Mouse (Mus musculus) liver (tissue): Measurements from ENCODE around the gene Tbc1d10c.

Experiments used
- DNase-seq: peaks from one replicate; pipeline ENCODE4 v3.0.0-alpha.2; 2020; ENCODE audit warnings: mixed read lengths

Tbc1d10c gene

DNA sequence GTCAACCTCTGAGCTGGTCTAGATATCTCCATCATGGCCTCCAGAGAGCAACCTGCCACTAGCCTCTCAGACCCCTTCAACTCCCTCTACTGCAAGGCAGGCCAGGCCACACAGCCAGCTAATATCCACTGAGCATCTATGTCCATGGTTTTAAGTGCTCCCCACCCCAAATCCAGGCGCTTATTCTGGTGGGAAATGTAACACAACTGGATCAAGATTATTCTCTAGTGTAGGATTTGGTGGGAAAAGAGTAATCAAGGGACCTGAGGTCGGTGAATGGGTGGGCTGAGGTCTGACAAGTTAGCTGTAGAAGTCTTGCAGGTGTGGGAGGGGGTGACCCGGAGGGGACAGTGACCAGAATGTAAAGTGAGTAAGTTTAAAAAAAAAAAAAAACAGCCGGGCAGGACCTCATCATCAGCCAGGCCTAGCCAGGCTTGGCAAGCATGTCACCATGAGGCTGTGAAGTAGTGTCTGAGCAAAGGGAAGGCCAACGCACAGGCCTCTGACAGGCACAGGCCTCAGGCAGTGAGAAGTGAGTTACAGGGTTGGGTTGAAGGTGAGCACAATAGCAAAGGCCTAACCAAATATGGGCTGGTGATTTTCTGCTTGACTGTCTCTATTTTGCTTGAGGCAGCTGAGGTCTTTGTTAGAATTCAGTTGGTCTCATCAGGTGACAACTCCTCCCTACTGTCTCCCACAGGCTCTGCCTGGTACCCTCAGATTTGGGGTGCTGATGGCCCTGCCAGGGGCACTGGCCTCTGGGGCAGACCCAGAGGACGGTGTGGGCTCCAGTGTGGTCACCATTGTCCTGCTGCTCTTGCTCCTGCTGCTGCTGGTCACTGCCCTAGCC, 35.6 kb downstream of the Tbc1d10c start:
- no peak for DNase-seq

DNA sequence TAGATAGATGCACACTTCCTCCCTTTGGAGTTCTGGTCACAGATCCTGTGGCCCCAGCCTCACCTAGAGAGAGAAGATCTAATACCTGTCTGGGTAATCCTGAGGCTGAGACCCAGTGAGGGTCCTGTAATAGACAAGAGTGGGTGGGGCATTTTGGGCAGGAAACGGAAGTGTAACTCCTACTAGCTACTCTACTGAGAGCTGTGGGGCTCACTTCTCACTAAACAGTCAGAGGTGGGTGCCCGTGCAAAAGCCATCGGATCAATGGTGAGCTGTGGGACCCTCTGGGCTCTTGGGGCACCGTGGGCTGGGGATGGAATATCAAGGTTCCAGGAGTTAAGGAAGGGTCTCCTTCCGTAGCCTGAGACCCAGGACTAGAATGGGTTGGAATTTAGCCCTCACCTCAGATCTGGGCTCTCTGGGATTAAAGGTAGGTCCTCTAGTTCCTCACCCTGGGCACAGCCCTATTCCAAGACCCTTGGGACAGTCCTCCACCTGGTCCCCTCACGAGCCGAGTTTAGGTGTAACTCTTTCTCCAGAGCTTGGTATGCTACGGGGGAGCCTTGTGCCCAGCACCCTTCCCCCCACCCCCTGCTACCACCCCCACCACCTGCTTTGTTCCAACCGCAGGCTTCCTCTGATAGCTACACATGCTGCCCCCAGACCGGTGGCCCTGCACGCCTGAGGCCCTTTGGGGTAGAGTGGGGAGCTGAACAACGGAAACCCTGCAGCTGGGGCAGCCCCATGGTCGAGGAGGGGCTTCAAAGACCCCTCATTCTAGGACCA, 36.5 kb downstream of the Tbc1d10c start:
- peak; percentile 37 for DNase-seq

DNA sequence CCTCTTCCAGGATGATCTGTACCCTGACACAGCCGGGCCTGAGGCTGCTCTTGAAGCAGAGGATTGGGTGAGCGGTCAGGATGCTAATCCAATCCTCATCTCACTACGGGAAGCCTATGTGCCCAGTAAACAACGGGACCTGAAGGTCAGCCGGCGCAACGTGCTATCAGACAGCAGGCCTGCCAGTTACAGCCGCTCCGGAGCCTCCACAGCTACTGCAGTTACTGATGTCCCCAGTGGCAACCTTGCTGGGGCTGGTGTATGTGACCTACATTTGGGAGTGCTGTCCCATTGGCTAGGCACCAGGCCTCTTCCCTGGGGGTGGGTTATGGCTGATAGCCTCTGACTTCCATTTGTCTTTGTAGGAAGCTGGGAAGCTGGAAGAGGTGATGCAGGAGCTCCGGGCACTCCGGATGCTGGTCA, 37.8 kb downstream of the Tbc1d10c start, which contains the start of gene Ptprcap:
Ptprcap (plus strand) TSS at position 373 of the 423 bp plus-strand sequence.
- DNase-seq: no peak

DNA sequence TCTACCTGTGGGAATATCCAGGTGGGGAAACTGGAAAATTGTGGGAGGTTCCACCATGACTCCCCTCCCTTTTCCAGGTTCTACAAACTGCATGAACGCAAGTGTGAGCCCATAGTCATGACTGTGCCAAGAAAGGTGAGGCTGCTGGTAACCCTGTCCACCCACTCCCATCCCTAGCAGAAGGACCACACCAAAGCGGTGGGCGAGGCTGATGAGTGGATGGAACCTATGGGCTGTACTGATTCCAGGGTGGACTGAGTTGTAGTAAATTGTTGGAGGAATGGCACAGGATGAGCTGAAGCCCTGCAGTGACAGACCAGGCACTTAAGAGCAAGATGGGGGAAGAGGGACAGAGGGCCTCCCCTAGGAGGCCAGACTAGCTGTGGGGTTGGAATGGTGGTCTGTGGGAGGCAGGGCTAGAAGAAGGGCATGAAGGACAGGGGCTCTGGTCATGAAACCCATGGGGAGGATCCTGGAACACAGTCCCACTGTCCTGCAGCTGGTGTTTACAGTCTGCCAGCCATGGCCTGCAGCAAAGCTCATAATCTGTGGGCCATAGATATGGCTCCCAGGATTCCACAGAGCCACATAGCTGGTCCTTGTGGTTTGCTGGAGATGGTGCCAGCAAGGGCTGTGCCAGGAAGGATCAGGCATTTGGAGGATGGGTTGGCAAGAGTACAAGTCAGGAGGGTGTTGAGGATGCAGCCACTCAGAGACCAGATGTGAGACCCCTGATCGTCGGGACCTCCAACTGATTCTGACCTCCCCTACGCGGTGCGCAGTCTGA, 38.4 kb downstream of the Tbc1d10c start:
- no peak for DNase-seq

DNA sequence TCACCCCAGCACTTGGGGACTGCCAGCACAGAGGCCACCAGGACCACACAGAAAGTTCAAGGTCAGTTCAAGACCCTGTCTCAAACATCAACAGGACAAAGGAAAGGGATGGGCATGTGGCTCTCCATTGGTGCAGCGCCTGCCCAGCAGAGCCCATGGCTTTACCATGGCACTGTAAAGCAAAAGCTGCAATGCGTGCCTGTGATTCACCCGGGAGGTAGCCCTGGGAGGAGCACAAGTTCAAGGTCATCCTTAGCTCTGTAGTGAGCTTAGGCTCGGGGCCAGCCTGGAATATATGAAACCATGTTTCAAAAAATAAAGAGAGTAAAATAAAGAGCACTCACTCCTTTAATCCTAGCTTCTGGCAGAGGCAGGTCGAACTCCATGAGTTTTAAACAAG, 39.2 kb downstream of the Tbc1d10c start:
- DNase-seq: no peak

DNA sequence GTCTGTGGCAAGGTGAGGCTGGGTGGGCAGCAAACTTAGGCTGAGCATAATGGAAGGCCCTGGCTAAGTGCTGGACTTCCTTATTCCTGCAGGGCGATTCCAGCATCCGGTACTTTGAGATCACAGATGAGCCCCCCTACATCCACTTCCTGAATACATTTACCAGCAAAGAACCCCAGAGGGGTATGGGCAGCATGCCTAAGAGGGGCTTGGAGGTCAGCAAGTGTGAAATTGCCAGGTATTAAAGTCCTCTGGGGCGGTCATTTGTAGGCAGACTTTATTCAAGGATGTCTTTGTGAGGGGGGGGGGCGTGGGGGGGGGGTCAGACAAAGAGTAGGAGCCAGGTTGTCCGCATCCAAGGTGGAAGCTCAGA, 39.6 kb downstream of the Tbc1d10c start:
- DNase-seq: no peak

DNA sequence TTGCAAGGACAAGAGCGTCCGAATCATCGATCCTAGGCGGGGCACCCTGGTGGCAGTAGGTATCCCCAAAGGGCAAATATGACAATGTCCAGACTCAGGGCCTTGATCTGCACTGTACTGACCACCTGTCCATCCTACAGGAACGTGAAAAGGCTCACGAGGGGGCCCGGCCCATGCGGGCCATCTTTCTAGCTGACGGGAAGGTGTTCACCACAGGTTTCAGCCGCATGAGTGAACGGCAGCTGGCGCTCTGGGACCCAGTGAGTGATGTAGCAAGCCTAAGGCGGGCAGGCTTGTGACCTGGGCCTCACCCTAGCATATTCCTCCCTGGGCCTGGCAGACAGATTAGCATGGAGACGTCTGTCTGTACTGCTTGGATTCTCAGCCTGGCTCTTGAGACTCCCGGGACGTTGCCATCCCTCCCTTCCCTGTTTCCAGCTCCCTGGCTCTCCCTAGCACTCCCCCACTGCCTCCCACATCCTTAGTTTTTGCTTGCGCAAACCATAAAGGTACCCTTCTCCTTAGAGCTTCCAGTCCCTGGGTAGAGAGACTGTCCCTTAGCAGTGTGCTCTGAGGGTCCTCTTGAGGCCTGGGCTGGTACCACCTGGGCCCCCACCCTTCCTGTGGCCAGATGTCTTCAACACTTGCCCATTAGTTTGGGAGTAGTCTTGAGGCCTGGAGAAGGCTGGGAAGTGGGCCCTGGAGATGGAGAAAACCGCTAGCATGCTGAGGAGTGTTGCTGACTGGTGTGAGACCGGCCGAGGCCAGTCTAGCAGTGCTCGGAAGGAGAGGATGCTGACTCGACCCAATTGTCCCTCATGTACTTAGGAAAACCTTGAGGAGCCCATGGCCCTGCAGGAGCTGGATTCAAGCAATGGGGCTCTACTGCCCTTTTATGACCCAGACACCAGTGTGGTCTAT, 40.3 kb downstream of the Tbc1d10c start:
- no peak for DNase-seq

DNA sequence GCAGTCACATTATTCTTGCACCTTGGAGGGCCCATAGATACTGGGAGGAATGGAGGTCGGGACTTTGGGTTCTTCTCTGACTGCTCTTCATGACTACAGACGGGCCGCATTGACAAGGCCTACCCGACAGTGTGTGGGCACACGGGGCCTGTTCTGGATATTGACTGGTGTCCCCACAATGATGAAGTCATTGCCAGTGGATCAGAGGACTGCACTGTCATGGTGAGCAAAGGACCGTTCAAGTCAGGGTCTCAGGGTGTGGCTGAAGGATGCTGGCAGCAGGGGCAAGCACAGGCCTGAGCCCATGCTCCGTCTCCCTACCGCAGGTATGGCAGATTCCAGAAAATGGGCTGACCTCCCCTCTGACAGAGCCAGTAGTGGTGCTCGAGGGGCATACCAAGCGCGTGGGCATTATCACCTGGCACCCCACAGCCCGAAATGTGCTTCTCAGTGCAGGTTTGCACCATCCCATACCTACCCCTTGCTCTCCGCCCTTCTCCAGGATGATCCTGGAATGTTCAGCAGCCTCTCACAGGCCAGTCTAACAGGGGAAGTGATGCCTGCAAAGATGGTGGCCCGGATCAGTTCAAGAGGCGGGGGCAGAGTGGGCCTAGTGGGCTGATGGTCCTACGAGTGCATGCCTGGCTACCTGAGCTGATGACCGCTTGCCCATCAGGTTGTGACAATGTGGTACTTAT, 41.2 kb downstream of the Tbc1d10c start:
- DNase-seq: no peak

DNA sequence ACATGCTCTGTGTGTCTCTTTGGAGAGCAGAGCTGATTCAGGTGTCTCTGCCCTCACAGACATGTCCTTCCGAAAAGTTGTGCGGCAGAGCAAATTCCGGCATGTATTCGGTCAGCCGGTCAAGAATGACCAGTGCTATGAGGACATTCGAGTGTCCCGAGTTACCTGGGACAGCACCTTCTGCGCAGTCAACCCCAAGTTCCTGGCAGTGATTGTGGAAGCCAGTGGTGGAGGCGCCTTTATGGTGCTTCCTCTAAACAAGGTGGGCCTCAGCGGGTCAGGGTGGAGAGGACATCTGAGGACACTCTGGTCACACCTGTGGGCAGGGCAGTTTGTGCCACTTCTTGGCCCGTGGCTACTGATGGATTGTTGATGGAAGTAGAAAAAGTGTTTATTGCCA, 41.8 kb downstream of the Tbc1d10c start:
- no peak for DNase-seq

DNA sequence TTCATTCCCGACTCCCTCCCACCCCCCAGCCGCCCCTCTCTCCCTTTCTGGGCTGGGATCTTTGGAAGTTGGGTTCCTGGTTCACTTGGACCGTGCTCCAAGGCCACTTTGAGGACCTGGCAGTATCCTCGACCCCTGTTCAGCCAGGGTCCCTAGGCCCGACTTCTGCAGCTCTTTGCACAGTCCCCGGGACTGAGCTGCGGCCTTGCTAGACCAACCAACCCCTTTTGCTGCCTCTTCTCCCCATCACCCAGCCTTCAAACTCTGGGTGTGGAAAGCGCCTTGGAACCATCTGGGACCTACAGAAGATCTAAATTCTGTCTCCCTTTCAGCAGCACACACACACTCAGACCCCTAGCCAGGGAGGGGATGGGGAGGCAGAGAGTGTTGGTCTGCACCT, 42.3 kb downstream of the Tbc1d10c start:
- DNase-seq: no peak

DNA sequence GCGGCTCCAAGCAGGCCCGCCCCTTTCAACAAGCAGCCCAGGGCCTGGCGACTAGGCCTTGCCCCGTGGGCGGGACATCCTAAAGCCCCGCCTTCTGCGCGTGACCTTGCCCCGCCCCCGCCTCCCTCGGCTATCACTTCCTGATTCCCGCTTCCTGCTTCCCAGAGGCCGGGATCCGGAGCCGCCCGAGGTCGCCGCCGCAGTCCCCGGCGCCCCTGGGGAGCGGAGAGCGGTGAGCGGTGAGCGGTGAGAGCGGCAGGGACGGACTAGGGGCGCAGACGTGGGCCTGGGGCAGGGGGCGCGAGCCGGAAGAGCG, 42.6 kb downstream of the Tbc1d10c start, which contains the start of gene Coro1b:
Coro1b (plus strand) TSS at position 129 of the 316 bp plus-strand sequence.
- peak; percentile 97 for DNase-seq

DNA sequence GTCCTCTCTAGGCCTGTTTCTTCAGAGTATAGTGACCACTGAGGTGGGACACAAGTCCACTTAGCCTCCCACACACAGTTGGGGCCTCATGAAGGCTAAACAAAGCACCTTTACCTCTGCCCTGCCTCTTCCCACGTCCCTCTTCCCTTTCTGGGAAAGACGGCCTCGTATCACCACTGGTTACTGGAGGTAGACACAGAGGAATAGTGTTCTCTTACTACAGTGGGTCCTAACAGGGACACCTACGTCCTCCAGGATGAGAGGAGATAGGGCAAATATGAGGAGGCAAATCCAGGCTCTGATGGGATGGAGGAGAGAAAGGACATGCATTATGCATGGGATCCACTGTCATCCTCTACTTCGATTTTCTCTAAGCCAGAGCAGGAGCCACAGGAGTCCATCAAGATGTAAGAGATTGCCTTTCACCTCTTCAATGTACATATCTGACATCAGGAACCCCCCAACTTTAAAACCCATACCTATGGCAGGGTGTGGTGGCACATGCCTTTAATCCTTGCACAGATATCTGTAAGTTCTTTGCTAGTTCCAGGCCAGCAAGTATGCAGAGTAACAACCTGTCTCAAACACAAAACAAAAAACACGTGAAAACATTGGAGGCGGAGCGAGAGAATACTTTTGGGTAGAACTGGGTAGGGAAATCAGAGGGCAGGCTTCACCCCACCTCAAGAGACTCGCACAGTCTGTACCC, 43.1 kb downstream of the Tbc1d10c start:
- no peak for DNase-seq

DNA sequence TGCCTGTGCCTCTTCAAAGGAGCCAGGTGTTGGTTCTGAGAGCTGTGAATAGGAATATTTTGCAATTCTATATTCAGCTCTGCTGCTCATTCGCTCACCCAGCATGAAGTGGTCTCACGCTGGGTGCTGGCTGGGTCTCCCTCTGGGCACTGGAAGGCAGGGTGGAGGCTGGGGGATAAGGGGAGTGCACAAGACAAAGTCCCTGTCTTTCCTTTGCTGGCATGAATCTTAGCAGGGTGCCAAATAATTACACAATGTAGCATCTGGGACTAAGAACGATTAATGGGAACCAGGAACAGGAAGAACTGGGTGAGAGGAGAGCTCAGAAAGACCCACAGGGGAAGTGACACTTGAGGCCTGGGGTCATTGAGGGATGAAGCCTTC, 44.1 kb downstream of the Tbc1d10c start:
- DNase-seq: no peak

DNA sequence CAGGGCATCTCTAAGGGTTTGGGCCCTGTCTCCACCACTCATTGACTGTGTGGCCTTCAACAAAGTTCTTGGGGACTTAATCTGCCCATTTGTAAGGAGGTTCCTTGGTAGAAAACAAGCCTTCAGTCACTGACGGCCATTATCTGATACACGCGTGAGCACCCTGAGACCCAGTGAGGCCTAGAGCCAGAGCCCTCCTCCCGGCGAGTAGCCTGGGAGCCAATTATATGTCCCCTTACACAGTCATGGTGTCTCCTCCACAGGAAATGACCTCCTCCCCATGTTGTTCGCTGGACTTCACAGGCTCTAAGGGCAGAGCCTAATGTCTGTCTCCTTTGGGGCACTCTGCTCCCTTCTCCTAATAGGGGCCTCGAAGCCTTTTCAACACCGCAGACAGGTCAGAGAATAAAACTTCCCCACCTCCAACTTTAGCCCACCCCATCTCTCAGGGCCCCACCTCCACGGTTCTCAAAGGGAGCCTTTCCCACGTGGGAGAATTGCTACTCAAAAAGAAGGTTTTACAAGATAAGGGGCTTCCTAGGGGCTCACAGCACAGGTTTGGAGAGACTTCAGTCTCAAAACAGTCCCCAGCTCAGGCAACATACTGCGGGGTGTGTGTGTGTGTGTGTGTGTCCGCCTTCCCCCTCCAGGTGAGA, 44.6 kb downstream of the Tbc1d10c start:
- DNase-seq: no peak

DNA sequence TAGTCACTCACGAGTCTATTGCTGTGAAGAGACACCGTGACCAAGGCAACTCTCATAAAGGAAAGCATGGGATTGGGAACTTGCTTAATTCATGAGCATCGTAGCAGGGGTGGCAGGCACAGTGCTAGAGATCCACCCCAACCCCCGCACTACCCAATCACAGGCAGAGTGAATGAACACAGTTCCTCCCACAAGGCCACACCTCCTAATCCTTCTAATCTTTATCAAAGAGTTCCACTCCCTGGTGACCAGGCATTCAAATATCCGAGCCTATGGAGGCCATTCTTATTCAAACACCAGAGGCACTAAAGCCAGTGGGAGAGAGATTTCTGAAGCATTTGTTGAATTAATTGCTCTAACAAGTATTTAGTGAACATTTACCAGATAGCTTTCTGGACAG, 45.1 kb downstream of the Tbc1d10c start:
- DNase-seq: no peak

DNA sequence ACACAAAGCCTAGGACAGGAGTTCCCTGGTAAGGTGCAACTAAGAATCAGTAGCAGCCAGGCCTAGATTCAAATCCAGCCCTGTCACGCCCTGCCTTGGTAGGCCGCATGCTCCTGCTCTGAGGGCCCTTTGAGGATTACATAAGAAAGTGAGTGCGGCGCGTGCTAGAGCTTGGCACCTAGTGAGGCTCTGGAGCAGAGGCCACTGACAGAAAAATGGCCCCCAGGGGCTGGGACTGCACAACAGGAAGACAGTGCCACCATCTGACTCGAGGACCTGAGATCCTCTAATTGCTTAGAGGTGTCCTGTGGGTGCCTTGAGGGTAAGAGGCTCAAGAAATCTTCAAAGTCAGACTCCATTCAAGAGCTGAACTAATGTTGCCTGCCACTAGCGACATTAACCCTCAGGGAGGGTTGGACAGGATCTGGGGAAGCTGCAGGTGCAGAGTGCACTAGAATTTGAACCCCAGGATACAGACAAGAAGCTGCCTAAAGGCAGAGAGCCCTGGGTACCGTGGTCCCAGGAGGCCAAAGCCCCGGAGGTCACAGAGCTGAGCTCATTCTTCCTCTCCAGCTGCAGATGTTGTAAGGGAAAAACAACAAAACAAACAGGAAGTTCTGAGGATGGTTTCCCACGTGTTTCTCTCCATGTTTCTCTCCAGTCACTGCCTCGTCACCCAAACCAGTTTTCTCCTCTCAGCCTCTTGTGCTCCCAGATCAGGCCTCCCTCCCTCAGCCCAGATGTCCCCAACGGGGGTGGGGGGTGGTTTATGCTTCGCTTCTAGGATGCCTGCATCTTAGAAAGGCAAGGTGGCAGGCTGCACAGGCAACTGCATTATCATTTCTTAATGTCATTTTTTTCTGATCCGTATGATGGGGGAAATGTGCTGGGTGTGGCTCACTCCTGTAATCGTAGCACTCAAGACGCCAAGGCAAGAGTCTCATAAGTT, 46.3 kb downstream of the Tbc1d10c start:
- no peak for DNase-seq

DNA sequence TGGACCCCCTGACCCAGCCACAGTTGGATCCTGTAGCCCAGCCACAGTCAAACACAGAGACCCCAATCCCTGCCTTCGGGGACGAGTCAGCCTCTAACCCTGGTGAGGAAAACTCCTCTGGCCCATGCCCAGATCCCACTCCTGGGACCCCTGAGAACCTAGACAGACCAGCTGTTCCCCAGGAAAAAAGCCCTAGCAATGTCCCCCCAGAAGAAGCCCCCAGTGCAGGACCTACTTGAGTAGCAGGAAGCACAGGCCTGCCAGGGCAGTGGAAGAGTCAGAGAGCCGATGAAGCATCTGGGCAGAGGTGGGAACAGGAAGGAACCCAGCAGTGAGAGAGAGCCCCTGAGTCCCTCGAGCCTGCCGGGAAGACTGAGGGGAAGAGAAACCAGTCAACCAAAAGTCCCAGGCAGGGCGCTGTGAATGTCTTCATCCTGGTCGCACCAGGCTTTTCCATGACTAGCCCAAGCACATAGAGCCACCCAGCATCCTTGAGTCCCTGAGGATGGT, 47.3 kb downstream of the Tbc1d10c start, which contains the start of gene Cabp4:
Cabp4 (minus strand) TSS at position 275 of the 510 bp plus-strand sequence.
- DNase-seq: no peak

DNA sequence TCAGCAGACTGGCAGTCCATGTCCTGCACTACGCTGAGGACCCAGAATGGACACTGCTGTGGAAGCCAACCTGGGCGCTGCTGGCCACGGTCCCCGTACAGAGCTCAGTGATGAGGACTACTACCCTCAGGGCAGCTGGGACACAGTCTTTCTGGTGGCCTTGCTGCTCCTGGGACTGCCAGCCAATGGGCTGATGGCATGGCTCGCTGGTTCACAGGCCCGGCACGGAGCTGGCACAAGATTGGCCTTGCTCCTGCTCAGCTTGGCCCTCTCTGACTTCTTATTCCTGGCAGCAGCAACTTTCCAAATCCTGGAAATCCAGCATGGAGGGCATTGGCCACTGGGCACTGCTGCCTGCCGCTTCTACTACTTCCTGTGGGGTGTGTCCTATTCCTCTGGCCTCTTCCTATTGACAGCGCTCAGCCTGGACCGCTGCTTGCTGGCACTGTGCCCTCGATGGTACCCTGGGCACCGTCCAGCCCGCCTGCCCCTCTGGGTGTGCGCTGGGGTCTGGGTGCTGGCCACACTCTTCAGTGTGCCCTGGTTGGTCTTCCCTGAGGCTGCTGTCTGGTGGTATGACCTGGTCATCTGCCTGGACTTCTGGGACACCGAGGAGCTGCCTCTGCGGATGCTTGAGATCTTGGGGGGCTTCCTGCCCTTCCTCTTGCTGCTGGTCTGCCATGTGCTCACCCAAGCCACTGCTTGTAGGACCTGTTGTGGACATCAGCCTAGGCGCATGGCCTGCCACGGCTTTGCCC, 48.5 kb downstream of the Tbc1d10c start:
- no peak for DNase-seq
